Mouse (Mus musculus): Measurements from ENCODE around the gene Ace. TPM values are rescaled to one million over a fixed set of nuclear protein-coding genes. Genes with fewer than 3 reads are reported as not detected.
A peak's percentile ranks its signal among the peaks of the same experiment; 100 is the strongest.

The Ace gene
- total and polyA plus RNA-seq, 3 experiments: not detected

GRCm38 (mm10) chr11:105975050-105975449 is 7.3 kb downstream of the Ace start:
- no peaks in the 10 kb centered on the region for H3K9me3 ChIP-seq (replicated peaks; ENCODE audit: insufficient read depth, low read length)
- no peak overlapping the region for H3K27ac ChIP-seq (ENCODE audit: control insufficient read depth, low read depth, low read length)
- H3K4me1 ChIP-seq (ENCODE audit: control insufficient read depth in 1 of 2, insufficient read depth in 2 of 2, low read length in 2 of 2): no peaks in the 10 kb centered on the region
- no peaks in the 10 kb centered on the region for H3K79me2 ChIP-seq (ENCODE audit: control insufficient read depth, insufficient read depth, low read length, poor library complexity)
- TF ChIP-seq RAD21 (IDR thresholded peaks at IDR 0.05; ENCODE audit: low read depth, low read length): no peak
- TF ChIP-seq USF1 (IDR thresholded peaks at IDR 0.05; ENCODE audit: low read depth, low read length): 0 out of 2 replicates have a peak, but pooled peaks have one; percentile 22
- H3K9ac ChIP-seq (ENCODE audit: control insufficient read depth, low read depth, low read length, poor library complexity, severe bottlenecking): no peak overlapping the region
- no peak overlapping the region for H3K4me3 ChIP-seq (ENCODE audit: control insufficient read depth in 1 of 2, insufficient read depth in 1 of 2, low read depth in 2 of 2, low read length in 2 of 2)
- H3K36me3 ChIP-seq (ENCODE audit: control insufficient read depth in 1 of 2, insufficient read depth in 2 of 2, low read length in 2 of 2): no peaks in the 10 kb centered on the region
- DNase-seq (ENCODE audit: low read depth, low spot score): no peak
- peaks cover 0 to 8% of the 10 kb centered on the region in 2 experiments; a peak in 3 of 4 replicates for H3K27me3 ChIP-seq (ENCODE audit: control insufficient read depth in 1 of 2, insufficient read depth in 2 of 2, low read length in 2 of 2)

DNA sequence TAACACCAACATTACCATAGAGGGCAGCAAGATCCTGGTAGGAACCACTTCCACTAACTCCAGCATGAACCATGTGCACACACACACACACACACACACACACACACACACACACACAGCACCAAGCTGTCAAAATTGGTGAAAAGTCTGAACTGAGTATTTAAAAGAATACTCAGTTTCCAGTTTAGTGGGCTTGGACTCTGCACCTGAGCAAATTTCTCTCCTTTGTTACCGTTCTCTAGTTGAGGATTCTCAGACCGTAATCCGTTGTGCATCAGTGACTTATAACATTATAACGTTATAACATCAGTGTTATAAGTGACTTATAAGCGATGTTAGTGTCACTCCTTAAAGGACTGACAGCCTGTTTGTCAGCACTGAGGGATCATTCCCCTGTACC is 7.9 kb downstream of the Ace start:
- no peak for TF ChIP-seq TBP (IDR thresholded peaks at IDR 0.05; ENCODE audit: low read depth, low read length)
- TF ChIP-seq BHLHE40 (IDR thresholded peaks at IDR 0.05; ENCODE audit: borderline replicate concordance, low read depth, low read length): no peak
- no peak for TF ChIP-seq POLR2AphosphoS5 (IDR thresholded peaks at IDR 0.05; ENCODE audit: borderline replicate concordance, low read depth, low read length)
- no peak for TF ChIP-seq NELFE (IDR thresholded peaks at IDR 0.05; ENCODE audit: low read depth, low read length)
- no peak for TF ChIP-seq TCF12 (IDR thresholded peaks at IDR 0.05; ENCODE audit: low read depth, low read length)
- no peak for TF ChIP-seq EP300 (IDR thresholded peaks at IDR 0.05; ENCODE audit: low read depth in 1 of 2, low read length in 2 of 2)
- TF ChIP-seq TAL1 (IDR thresholded peaks at IDR 0.05; ENCODE audit: low read length): no peak
- TF ChIP-seq UBTF (IDR thresholded peaks at IDR 0.05; ENCODE audit: borderline replicate concordance, insufficient read depth, low read depth, low read length): no peak
- no peak for TF ChIP-seq ZNF384 (IDR thresholded peaks at IDR 0.05; ENCODE audit: low read depth, low read length)
- TF ChIP-seq GABPA (IDR thresholded peaks at IDR 0.05; ENCODE audit: low read depth, low read length): no peak
- TF ChIP-seq MAX (IDR thresholded peaks at IDR 0.05; ENCODE audit: low read length): no peak
- no peak for TF ChIP-seq ELF1 (IDR thresholded peaks at IDR 0.05; ENCODE audit: low read depth, low read length)
- no peak for TF ChIP-seq SMC3 (IDR thresholded peaks at IDR 0.05; ENCODE audit: low read depth, low read length)
- TF ChIP-seq KAT2A (conservative IDR thresholded peaks at IDR 0.05; ENCODE audit: low read depth, low read length): no peak
- TF ChIP-seq USF2 (IDR thresholded peaks at IDR 0.05; ENCODE audit: borderline replicate concordance in 1 of 2, insufficient read depth in 1 of 2, low read depth in 1 of 2, low read length in 2 of 2): no peak
- no peak for TF ChIP-seq GATA1 (IDR thresholded peaks at IDR 0.05; ENCODE audit: low read depth, low read length)
- no peak for TF ChIP-seq RAD21 (IDR thresholded peaks at IDR 0.05; ENCODE audit: low read depth, low read length)
- TF ChIP-seq CHD2 (IDR thresholded peaks at IDR 0.05; ENCODE audit: low read length): no peak
- no peak for TF ChIP-seq MYB (IDR thresholded peaks at IDR 0.05; ENCODE audit: low read depth, low read length)

More for the DNA sequence above, 7.9 kb downstream of the Ace start:
- DNase-seq (ENCODE audit: low read depth, low spot score): no peak
- no peak overlapping the region for H3K4me3 ChIP-seq (ENCODE audit: control insufficient read depth in 1 of 2, insufficient read depth in 1 of 2, low read depth in 2 of 2, low read length in 2 of 2)
- H3K36me3 ChIP-seq (ENCODE audit: control insufficient read depth in 1 of 2, insufficient read depth in 2 of 2, low read length in 2 of 2): no peaks in the 10 kb centered on the region
- no peaks in the 10 kb centered on the region for H3K4me1 ChIP-seq (ENCODE audit: control insufficient read depth in 1 of 2, insufficient read depth in 2 of 2, low read length in 2 of 2)
- no peak overlapping the region for H3K9ac ChIP-seq (ENCODE audit: control insufficient read depth, low read depth, low read length, poor library complexity, severe bottlenecking)
- no peak overlapping the region for H3K27ac ChIP-seq (ENCODE audit: control insufficient read depth, low read depth, low read length)
- no peaks in the 10 kb centered on the region for H3K79me2 ChIP-seq (ENCODE audit: control insufficient read depth, insufficient read depth, low read length, poor library complexity)
- H3K9me3 ChIP-seq (replicated peaks; ENCODE audit: insufficient read depth, low read length): no peaks in the 10 kb centered on the region
- peaks cover 0 to 11% of the 10 kb centered on the region in 2 experiments; a peak in 3 of 4 replicates for H3K27me3 ChIP-seq (ENCODE audit: control insufficient read depth in 1 of 2, insufficient read depth in 2 of 2, low read length in 2 of 2)

All from MEL (cell line).